Mouse (Mus musculus) myocyte (in vitro differentiated cells): ENCODE data around the gene Epb41l1.

ENCODE experiments used
- E2F4 ChIP-seq: IDR thresholded peaks from one replicate; pipeline ENCODE4 v1.6.1; 2011; ENCODE audit warnings: mild to moderate bottlenecking, control low read depth, moderate library complexity; ENCODE audit not compliant: insufficient read depth
- MAX ChIP-seq: IDR thresholded peaks from one replicate; pipeline ENCODE4 v1.6.1; 2011; ENCODE audit warnings: low read depth, mild to moderate bottlenecking, control low read depth
- POLR2A ChIP-seq: IDR thresholded peaks from one replicate; pipeline ENCODE4 v1.6.1; 2011; ENCODE audit warnings: low read depth, mild to moderate bottlenecking, control low read depth, moderate library complexity; ENCODE audit not compliant: insufficient read length
- POLR2AphosphoS2 ChIP-seq: IDR thresholded peaks from one replicate; pipeline ENCODE4 v1.6.1; 2011; ENCODE audit warnings: low read depth, control low read depth; ENCODE audit not compliant: insufficient read length
- USF1 ChIP-seq: IDR thresholded peaks from one replicate; pipeline ENCODE4 v1.6.1; 2011; ENCODE audit warnings: low read depth, mild to moderate bottlenecking, control low read depth, moderate library complexity

DNA sequence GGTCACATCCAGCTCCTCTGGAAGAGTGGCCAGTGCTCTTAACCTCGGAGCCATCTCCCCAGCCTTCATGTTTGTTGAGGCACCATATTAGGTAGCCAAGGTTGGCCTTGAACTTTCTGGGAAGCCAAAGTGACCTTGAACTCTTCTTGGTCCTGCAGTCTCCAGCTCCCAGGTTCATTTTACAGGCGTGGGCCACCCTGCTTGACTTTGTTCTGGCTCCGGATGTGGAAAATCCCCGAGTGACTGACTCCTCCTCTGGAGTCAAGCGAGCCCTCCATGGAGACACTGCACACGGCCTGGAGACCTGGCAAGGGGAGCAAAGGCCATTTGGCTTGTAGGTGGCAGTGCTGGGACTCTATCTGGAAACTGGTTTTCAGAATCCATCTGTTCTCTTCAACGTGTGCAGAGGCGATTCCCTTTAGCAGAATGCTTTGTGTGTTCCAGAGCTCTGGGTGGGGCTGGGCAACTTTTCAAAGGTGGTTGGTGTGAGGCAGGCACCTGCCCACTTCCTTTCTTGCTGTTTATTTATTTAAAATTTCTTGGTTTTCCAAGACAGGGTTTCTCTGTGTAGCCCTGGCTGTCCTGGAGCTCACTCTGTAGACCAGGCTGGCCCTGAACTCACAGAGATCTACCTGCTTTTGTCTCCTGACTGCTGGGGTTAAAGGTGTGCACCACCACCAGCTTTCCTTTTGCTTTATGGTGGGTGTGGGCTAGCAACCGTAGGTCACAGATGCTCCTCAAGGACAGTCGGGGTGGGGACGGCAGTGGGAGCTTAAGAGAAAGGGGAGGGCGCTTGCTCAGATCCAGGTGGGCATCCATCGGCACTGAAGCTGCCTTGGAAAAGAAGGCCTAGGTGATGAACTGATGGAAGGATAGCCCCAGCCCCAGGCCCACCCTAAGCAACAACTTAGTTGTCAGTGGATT lies 30.8 kb downstream of the Epb41l1 start:
- TF ChIP-seq E2F4 = no peak
- TF ChIP-seq POLR2A = no peak
- TF ChIP-seq MAX = no peak
- no peak for TF ChIP-seq USF1
- no peak for TF ChIP-seq POLR2AphosphoS2
